Mouse (Mus musculus) kidney, embryonic 14.5 days (tissue): ENCODE data around the gene Elmo2. TPM values are rescaled to one million over a fixed set of nuclear protein-coding genes. Genes with fewer than 3 reads are reported as not detected.

Experiments used
- ATAC-seq: fragments of 200-750 bp; cut with Nextera tagmentation; 2 replicates; pipeline ENCODE4 v1.8.0; 2017; ENCODE audit warnings: moderate number of reproducible peaks, mild to moderate bottlenecking, moderate TSS enrichment, moderate library complexity; ENCODE audit not compliant: low FRiP score, low TSS enrichment
- H3K27ac ChIP-seq: fragments of 300-500 bp; sonication (generic); 2 replicates; pipeline ENCODE4 v1.5.1; 2014; ENCODE audit warnings: low read depth, mild to moderate bottlenecking, low read length, moderate library complexity, mixed read lengths
- H3K27me3 ChIP-seq: fragments of 300-500 bp; sonication (generic); 2 replicates; pipeline ENCODE4 v1.6.1; 2014; ENCODE audit warnings: mild to moderate bottlenecking, low read length; ENCODE audit not compliant: control insufficient read depth, insufficient read depth
- H3K36me3 ChIP-seq: fragments of 300-500 bp; sonication (generic); 2 replicates; pipeline ENCODE4 v1.6.1; 2014; ENCODE audit warnings: low read length, mixed read lengths; ENCODE audit not compliant: control insufficient read depth, insufficient read depth
- H3K4me1 ChIP-seq: fragments of 300-500 bp; sonication (generic); 2 replicates; pipeline ENCODE4 v1.6.1; 2014; ENCODE audit warnings: low read length, mixed read lengths; ENCODE audit not compliant: control insufficient read depth, insufficient read depth
- H3K4me2 ChIP-seq: fragments of 300-500 bp; sonication (generic); replicated peaks from 2 replicates; pipeline ENCODE4 v1.6.1; 2014; ENCODE audit warnings: low read depth, mild to moderate bottlenecking, low read length
- H3K4me3 ChIP-seq: fragments of 300-500 bp; sonication (generic); 2 replicates; pipeline ENCODE4 v1.5.1; 2014; ENCODE audit warnings: mild to moderate bottlenecking, low read length
- H3K9ac ChIP-seq: fragments of 300-500 bp; sonication (generic); 2 replicates; pipeline ENCODE4 v1.6.1; 2014; ENCODE audit warnings: low read depth, mild to moderate bottlenecking, low read length, moderate library complexity
- H3K9me3 ChIP-seq: fragments of 300-500 bp; sonication (generic); 2 replicates; pipeline ENCODE4 v1.6.1; 2016; ENCODE audit warnings: low read length; ENCODE audit not compliant: control insufficient read depth
- WGBS: fragments of 180-500 bp; shearing (Covaris S2); extraction: QIAGEN DNeasy Blood & Tissue Kit; methylation state at CpG from one replicate; pipeline ENCODE4 v1.1.7; 2014; 5-methylcytosine and 5-hydroxymethylcytosine counted together
- polyA plus RNA-seq: library from polyadenylated mRNA; unstranded; fragments of >200 nt; fragmentation: Nextera tagmentation; extraction: Ambion mirVana; gene quantifications from 2 replicates; pipeline ENCODE4 v1.2.1, GENCODE M21; 2014

The Elmo2 gene
- polyA plus RNA-seq, 1 experiment from 2014 or later = 84.1 TPM

DNA sequence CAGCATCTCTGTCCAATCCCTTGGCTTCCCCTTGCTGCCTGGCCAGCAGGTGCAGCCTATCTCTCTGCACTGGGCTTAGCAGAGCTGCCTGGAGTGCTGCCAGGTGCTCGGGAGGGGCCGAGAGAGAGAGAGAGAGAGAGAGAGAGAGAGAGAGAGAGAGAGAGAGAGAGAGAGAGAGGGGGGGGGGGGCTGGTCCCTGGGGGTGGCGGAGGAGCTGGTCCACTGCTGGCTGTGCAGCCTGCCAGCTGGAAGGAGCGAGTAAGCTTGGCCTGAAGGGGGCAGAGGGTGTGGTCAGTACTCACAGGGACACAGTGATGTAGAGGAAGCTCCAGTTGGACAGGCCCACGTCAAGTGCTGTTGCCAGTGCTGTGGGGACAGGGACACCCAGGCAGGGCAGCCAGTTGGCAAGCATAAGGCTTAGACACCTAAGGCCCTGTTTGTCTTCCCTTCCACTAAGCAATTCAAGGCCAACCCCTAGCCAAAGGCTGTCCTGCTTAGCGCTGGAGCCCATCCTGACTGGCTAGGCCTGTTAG is 44.4 kb downstream of the Elmo2 start:
- H3K27ac ChIP-seq = no peak overlapping the region
- H3K4me3 ChIP-seq = no peak overlapping the region
- H3K9ac ChIP-seq = no peak overlapping the region
- ATAC-seq = no peak
- WGBS = 56% methylated on average over 4 of the region's 6 CpGs
- H3K36me3 ChIP-seq = peaks cover 32% of the 10 kb centered on the region
- H3K4me1 ChIP-seq = peaks cover 5% of the 10 kb centered on the region; the same call in 1 of the 2 replicates
- no peak overlapping the region for H3K4me2 ChIP-seq
- H3K27me3 ChIP-seq = no peaks in the 10 kb centered on the region
- H3K9me3 ChIP-seq = no peaks in the 10 kb centered on the region

DNA sequence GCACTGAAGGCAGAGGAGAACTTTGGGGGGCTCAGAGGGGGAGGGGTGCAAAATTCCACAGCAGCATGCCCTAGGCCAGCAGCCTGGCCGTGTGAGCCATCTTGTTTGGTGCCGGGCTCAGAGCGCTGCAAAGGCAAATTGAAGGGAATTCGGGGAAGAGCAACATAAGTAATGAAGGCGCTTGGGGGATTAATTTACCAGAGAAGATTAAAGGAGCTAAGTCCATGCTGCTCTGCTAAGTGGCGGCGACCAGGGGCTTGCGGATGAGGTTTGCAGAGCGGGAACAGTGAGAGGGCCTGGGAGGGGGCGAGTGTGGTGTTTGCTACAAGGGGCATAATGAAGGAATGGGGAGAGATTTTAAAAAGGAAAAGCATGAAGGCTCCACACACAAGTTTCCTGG is 46.9 kb downstream of the Elmo2 start:
- no peak for ATAC-seq
- WGBS = 68% methylated on average over 10 of the region's 10 CpGs
- Histone ChIP-seq H3K4me1 (peaks cover 10% of the 10 kb centered on the region), H3K4me2 (no peak overlapping the region), H3K9ac (no peak overlapping the region), H3K9me3 (no peaks in the 10 kb centered on the region), H3K4me3 (no peak overlapping the region), H3K27me3 (no peaks in the 10 kb centered on the region), H3K36me3 (peaks cover 36% of the 10 kb centered on the region), H3K27ac (no peak overlapping the region)

DNA sequence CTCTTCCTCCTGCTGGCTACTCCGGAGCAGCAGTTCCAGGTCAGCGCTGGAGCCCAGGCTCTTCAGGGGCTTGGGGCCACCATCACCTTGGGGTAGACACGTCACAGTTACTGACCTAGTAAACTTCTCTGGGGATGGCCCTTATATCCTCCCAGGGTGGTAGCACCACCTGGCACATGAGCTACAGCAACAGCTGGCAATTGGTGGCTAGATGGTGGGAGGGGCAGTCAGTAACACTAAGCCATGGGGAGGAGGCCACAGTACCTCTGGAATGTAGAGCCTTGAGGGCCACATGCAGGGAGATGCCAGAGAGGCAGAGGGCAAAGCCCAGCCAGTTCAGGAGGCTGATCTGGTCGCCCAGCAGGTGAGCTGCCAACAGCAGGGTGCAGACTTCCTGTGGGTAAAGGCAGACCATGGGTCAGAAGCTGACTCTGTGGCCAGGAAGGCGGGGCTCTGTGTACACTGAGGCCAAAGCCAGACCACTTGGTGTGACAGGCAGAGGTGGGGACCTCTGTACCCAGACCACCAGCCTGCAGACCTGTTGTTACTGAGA is 49.0 kb downstream of the Elmo2 start:
- Histone ChIP-seq H3K9me3 (no peaks in the 10 kb centered on the region), H3K9ac (no peak overlapping the region), H3K4me1 (peaks cover 10% of the 10 kb centered on the region), H3K4me2 (no peak overlapping the region), H3K4me3 (no peak overlapping the region), H3K27ac (no peak overlapping the region), H3K36me3 (peaks cover 30% of the 10 kb centered on the region), H3K27me3 (no peaks in the 10 kb centered on the region)
- no peak for ATAC-seq
- 84% methylated on average over 5 of the region's 5 CpGs for WGBS

DNA sequence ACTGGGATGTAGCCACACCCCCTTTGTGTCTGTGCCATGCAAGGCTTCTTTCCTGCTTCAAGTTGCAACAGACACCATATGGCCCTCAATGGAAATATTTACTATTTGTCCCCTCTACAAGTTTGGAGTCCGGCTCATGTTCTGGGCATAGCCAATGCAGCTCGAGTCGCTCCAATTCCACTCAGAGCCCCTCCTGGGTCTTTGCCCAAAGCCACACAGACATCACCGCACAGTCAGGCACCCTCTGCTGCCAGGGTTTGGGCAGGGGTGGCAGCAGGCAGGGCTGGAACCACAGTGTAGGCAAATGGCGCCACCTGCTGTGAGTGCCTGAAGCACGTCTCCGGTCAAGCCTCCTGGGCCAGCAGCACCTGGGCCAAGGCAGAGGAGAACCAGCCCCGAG is 50.5 kb downstream of the Elmo2 start:
- Histone ChIP-seq H3K9me3 (no peaks in the 10 kb centered on the region), H3K4me3 (no peak overlapping the region), H3K4me2 (no peak overlapping the region), H3K27ac (no peak overlapping the region), H3K9ac (no peak overlapping the region), H3K36me3 (peaks cover 26% of the 10 kb centered on the region), H3K27me3 (0 out of 2 replicates have a peak, but pooled peaks cover 3% of the 10 kb centered on the region), H3K4me1 (peaks cover 19% of the 10 kb centered on the region)
- peak; percentile 69 for ATAC-seq
- 21% methylated on average over 8 of the region's 8 CpGs for WGBS

DNA sequence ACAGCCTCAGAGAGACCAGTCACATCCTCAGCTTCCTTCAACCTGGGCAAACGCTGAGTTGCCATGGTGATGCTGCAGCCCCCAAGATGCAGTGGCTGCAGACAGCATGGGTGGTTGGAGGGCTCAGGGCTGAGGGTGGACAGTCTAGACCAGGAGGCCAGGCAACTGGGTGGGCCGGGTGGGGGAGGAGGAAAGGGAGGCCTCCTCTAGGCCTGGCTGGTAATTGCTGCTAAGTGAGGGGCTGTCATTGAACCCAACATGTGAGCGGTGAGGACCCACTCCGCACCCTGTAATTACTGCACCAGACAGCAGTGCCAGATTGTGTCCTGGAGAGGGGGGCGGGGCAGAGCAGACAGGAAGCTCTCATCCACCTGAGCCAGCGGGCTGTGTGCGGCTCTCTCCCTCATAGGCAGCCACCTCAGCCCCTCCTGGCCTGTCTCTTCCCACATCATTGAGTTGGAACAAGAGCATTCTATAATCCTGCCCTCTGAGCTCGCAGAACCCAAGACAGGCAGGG is 51.1 kb downstream of the Elmo2 start:
- peaks cover 20% of the 10 kb centered on the region for H3K36me3 ChIP-seq
- H3K9me3 ChIP-seq = no peaks in the 10 kb centered on the region
- H3K4me3 ChIP-seq = no peak overlapping the region
- no peak overlapping the region for H3K4me2 ChIP-seq
- ATAC-seq = peak; percentile 42
- 9% methylated on average over 7 of the region's 8 CpGs for WGBS
- H3K27ac ChIP-seq = no peak overlapping the region
- H3K9ac ChIP-seq = no peak overlapping the region
- peaks cover 19% of the 10 kb centered on the region for H3K4me1 ChIP-seq
- H3K27me3 ChIP-seq = 0 out of 2 replicates have a peak, but pooled peaks cover 3% of the 10 kb centered on the region

DNA sequence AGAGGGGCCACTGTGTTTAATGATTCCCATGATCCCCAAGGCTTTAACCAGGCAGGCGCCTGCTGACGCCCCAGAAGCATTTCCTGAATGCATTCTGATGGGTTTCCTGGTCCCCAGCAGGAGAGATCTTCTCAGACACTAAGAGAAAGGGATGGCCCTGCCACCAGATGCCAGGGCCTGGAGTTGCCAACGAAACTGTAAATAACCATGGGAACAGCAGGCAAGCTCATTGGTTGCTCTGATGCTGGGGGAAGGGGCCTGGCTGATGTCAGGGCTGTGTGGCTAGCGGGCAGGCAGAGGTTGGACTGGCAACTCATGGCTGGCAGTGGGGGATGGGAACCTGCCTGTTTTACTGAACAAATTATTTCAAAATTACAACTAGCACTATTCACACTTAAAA is 52.7 kb downstream of the Elmo2 start:
- Histone ChIP-seq H3K4me3 (no peak overlapping the region), H3K36me3 (peaks cover 18% of the 10 kb centered on the region), H3K4me1 (peaks cover 19% of the 10 kb centered on the region), H3K4me2 (no peak overlapping the region), H3K27ac (no peak overlapping the region), H3K9me3 (no peaks in the 10 kb centered on the region), H3K27me3 (0 out of 2 replicates have a peak, but pooled peaks cover 5% of the 10 kb centered on the region), H3K9ac (no peak overlapping the region)
- WGBS = 61% methylated on average over 4 of the region's 4 CpGs
- ATAC-seq = no peak

DNA sequence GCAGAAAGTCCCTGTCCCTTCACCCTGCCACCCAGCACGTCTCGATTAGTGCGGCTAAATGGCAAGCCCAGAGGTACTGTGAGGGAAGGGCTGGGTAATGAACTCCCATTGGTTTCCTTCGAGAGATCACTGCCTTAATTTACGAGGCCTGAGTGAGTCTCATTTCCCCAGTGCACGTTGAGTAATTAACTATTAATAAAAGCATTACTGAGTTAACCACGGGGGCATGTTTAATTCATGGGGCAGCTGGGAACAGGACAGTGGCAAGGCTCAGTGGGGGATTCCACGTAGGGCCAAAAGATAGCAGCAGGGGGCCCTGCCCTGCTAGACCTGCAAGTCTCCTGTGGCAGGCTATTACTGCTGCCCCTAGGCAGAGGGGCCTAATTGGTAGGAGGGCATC is 55.0 kb downstream of the Elmo2 start:
- ATAC-seq = no peak
- Histone ChIP-seq H3K36me3 (0 out of 2 replicates have a peak, but pooled peaks cover under 1% of the 10 kb centered on the region), H3K27ac (no peak overlapping the region), H3K9me3 (no peaks in the 10 kb centered on the region), H3K4me2 (no peak overlapping the region), H3K4me1 (peaks cover 19% of the 10 kb centered on the region), H3K27me3 (peaks cover 5% of the 10 kb centered on the region; the same call in 1 of the 2 replicates), H3K4me3 (no peak overlapping the region), H3K9ac (no peak overlapping the region)
- 8% methylated on average over 8 of the region's 8 CpGs for WGBS

DNA sequence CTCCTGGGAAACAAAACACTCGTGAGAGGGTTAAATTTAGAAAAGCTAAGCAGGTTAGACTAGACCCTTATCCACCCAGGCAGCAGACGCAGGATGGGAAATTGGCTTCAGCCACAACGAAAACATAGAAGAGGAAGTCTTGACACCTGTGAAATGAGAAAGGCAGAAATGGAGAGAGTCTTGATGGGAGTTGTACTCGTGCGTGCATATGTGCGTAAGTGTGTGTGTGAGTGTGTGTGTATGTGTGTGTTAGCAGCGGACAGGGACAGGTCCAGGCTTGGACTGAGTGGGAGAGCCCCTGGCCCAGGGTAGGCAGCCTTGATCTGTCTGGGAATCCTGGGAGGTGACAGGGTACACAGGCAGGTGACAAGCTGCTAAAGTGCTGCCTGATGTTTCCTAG is 55.4 kb downstream of the Elmo2 start:
- Histone ChIP-seq H3K4me2 (no peak overlapping the region), H3K27ac (no peak overlapping the region), H3K4me1 (peaks cover 19% of the 10 kb centered on the region), H3K4me3 (no peak overlapping the region), H3K9ac (no peak overlapping the region), H3K27me3 (peaks cover 5% of the 10 kb centered on the region; the same call in 1 of the 2 replicates), H3K9me3 (no peaks in the 10 kb centered on the region), H3K36me3 (no peaks in the 10 kb centered on the region)
- 34% methylated on average over 7 of the region's 7 CpGs for WGBS
- ATAC-seq = 0 out of 2 replicates have a peak, but pooled peaks have one; percentile 22

DNA sequence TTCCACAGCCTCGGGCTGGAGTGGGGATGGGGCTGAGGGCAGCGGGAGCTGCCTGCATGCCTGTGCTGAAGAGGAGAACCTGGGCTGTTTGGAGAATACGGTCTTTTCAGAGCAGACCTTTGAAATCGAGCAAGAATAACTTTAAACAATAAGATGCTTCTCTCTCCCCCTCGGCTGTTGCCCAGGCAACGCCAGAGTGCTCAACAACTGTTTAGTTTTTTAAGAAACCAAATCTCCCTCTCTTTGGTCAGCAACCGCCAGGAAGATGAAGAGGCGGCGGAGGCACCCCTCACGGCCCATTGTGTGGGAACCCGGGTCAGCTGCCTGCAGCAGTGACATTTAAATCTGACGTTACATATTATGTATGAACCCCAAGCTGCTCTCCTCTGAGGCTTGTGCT is 59.5 kb downstream of the Elmo2 start:
- Histone ChIP-seq H3K9ac (no peak overlapping the region), H3K4me2 (no peak overlapping the region), H3K36me3 (no peaks in the 10 kb centered on the region), H3K27ac (no peak overlapping the region), H3K27me3 (peaks cover 18% of the 10 kb centered on the region), H3K9me3 (no peaks in the 10 kb centered on the region), H3K4me3 (no peak overlapping the region), H3K4me1 (peaks cover 9% of the 10 kb centered on the region; the same call in 1 of the 2 replicates)
- no peak for ATAC-seq
- 15% methylated on average over 12 of the region's 12 CpGs for WGBS
